Mouse (Mus musculus): ENCODE results near the gene Ankrd22. TPM values are rescaled to one million over a fixed set of nuclear protein-coding genes. Genes with fewer than 3 reads are reported as not detected.

The Ankrd22 gene
- polyA plus RNA-seq, 1 experiment = not detected

DNA sequence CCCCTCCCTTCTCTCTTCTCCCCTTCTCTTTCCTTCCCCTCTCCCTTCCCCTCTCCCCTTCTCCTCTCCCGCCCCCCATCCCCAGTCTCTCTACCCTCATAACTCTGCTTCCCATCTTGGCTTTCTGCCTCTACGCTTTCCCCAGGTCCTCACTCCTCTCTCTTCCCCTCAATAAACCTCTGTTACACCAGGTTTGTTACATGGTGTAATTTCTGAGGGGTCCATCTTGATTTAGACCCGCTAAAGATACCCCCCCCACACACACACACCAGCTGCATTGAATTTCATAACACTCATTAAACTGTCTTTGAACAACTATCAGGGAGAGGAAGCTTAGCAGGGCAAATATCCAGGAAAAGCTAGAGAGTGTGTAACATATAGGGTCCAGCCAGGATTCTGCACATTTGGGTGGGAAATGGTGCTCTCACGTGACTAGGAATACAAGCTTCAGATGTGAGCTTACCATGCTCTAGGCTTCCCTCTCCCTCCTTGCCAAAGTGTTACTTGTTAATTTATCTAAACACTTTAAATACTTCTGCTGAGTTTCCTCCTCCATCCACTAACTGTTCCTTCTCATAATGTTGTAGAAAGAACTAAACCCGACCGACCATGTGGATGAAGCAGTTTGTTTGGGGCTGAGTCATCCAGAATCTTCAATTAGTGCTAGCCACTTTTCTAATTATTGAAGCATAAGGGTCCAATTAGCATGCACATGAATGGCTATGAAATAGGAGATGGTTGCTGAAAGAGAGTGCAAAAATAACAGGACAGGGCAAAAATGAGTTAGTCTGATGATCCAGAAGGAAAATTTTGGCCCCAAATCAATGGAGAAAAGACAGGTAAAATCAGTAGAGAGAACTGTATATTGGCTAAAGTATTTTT lies 12.3 kb downstream of the Ankrd22 start:
- Histone ChIP-seq H3K9me3 (no peaks in the 10 kb centered on the region), H3K27me3 (replicated peaks) (no peaks in the 10 kb centered on the region), H3K4me1 (no peaks in the 10 kb centered on the region), H3K36me3 (replicated peaks; ENCODE audit: low read length) (no peaks in the 10 kb centered on the region), H3K4me3 (replicated peaks) (no peak overlapping the region)
- no peak for TF ChIP-seq GATA1 (IDR thresholded peaks at IDR 0.05; ENCODE audit: borderline replicate concordance, low read length)
- TF ChIP-seq FLI1 (IDR thresholded peaks at IDR 0.05; ENCODE audit: low read length) = no peak

- Histone ChIP-seq H3K4me1 (no peaks in the 10 kb centered on the region), H3K9me3 (no peaks in the 10 kb centered on the region), H3K4me3 (replicated peaks) (no peak overlapping the region), H3K27me3 (replicated peaks) (no peaks in the 10 kb centered on the region), H3K36me3 (replicated peaks; ENCODE audit: low read length) (no peaks in the 10 kb centered on the region)
- no peak for TF ChIP-seq FLI1 (IDR thresholded peaks at IDR 0.05; ENCODE audit: low read length)
- TF ChIP-seq GATA1 (IDR thresholded peaks at IDR 0.05; ENCODE audit: borderline replicate concordance, low read length) = no peak
Measured at GRCm38 (mm10) chr19:34151909-34152308, 13.9 kb downstream of the Ankrd22 start.

- H3K4me3 ChIP-seq (replicated peaks) = no peak overlapping the region
- TF ChIP-seq GATA1 (IDR thresholded peaks at IDR 0.05; ENCODE audit: borderline replicate concordance, low read length) = no peak
- no peak for TF ChIP-seq FLI1 (IDR thresholded peaks at IDR 0.05; ENCODE audit: low read length)
- no peaks in the 10 kb centered on the region for H3K4me1 ChIP-seq
- no peaks in the 10 kb centered on the region for H3K9me3 ChIP-seq
- H3K27me3 ChIP-seq (replicated peaks) = no peaks in the 10 kb centered on the region
- no peaks in the 10 kb centered on the region for H3K36me3 ChIP-seq (replicated peaks; ENCODE audit: low read length)
Measured at GRCm38 (mm10) chr19:34148421-34148820, 17.4 kb downstream of the Ankrd22 start.

DNA sequence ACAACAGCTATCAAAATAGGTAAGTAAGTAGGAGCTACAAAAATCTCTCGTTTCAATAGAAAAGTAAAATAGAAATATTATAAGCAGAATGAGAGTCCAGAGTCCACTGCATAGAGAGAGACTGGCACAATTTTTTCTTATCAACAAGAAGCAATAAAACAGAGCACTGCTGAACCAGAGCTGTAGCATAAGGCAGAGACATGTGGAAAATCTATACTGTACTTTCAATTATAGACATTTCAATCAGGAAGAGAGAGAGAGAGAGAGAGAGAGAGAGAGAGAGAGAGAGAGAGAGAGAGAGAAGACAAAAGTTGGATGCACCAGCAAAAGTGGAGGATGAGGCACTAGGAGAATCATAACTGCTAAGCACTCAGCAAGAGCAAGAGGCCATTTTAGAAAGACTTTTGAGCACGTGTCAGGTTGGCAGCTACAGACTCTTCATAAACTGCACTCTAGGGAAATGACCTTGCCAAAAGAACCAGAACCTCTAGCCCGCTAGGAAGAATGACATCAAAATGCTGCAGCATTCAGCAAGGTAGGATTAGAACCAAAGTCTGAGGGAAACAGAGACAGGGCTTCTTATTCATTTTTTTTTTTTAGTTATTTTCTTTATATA lies 26.3 kb downstream of the Ankrd22 start:
- Histone ChIP-seq H3K27me3 (replicated peaks) (no peaks in the 10 kb centered on the region), H3K4me3 (replicated peaks) (no peak overlapping the region), H3K36me3 (replicated peaks; ENCODE audit: low read length) (no peaks in the 10 kb centered on the region), H3K9me3 (no peaks in the 10 kb centered on the region), H3K4me1 (no peaks in the 10 kb centered on the region)
- no peak for TF ChIP-seq FLI1 (IDR thresholded peaks at IDR 0.05; ENCODE audit: low read length)
- no peak for TF ChIP-seq GATA1 (IDR thresholded peaks at IDR 0.05; ENCODE audit: borderline replicate concordance, low read length)

DNA sequence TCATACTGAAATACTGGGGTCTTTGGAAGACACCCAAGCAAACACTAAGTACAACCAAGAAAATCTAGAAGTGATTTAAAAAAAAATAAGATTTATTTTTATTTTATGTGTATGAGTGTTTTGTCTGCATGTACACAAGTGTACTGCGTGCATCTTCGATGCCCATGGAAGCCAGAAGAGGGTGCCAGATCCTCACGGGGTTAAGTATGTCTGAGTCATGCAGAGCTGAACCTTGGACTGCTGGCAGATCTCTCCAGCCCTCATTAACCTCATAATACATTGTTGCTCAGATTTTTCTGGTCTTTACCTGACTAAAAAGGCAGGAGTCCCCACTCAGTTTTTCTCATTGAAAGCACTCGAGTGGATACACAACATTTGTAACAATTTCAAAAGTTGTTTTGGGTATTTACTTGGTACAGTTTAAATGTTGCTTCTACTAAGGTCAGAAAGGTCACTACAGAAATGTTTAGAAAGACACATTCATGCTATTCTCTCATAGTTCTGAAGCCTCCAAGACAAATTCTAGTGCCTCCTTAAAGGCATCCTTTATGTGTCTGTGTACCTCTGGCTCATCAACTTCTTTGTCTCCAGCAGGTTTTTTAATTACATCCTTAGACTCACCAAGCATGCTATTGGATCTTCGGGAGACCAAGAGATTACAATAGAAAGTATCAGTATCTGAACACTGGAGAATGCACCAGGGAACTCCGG lies 27.0 kb downstream of the Ankrd22 start:
- H3K4me3 ChIP-seq (replicated peaks) = no peak overlapping the region
- H3K4me1 ChIP-seq = no peaks in the 10 kb centered on the region
- H3K27me3 ChIP-seq (replicated peaks) = no peaks in the 10 kb centered on the region
- H3K36me3 ChIP-seq (replicated peaks; ENCODE audit: low read length) = no peaks in the 10 kb centered on the region
- no peaks in the 10 kb centered on the region for H3K9me3 ChIP-seq
- TF ChIP-seq FLI1 (IDR thresholded peaks at IDR 0.05; ENCODE audit: low read length) (no peak), GATA1 (IDR thresholded peaks at IDR 0.05; ENCODE audit: borderline replicate concordance, low read length) (no peak)

GRCm38 (mm10) chr19:34120107-34120731 lies 45.6 kb downstream of the Ankrd22 start:
- Histone ChIP-seq H3K27me3 (replicated peaks) (no peaks in the 10 kb centered on the region), H3K36me3 (replicated peaks; ENCODE audit: low read length) (no peaks in the 10 kb centered on the region), H3K4me3 (replicated peaks) (no peak overlapping the region), H3K9me3 (no peaks in the 10 kb centered on the region), H3K4me1 (peaks cover 7% of the 10 kb centered on the region; the same call in 1 of the 2 replicates)
- TF ChIP-seq GATA1 (IDR thresholded peaks at IDR 0.05; ENCODE audit: borderline replicate concordance, low read length) = no peak
- no peak for TF ChIP-seq FLI1 (IDR thresholded peaks at IDR 0.05; ENCODE audit: low read length)

GRCm38 (mm10) chr19:34119653-34120052 lies 46.2 kb downstream of the Ankrd22 start:
- Histone ChIP-seq H3K36me3 (replicated peaks; ENCODE audit: low read length) (no peaks in the 10 kb centered on the region), H3K4me3 (replicated peaks) (no peak overlapping the region), H3K9me3 (no peaks in the 10 kb centered on the region), H3K4me1 (peaks cover 7% of the 10 kb centered on the region; the same call in 1 of the 2 replicates), H3K27me3 (replicated peaks) (no peaks in the 10 kb centered on the region)
- TF ChIP-seq FLI1 (IDR thresholded peaks at IDR 0.05; ENCODE audit: low read length) = no peak

GRCm38 (mm10) chr19:34119102-34119501 lies 46.8 kb downstream of the Ankrd22 start:
- H3K4me3 ChIP-seq (replicated peaks) = no peak overlapping the region
- no peaks in the 10 kb centered on the region for H3K36me3 ChIP-seq (replicated peaks; ENCODE audit: low read length)
- no peaks in the 10 kb centered on the region for H3K9me3 ChIP-seq
- no peaks in the 10 kb centered on the region for H3K27me3 ChIP-seq (replicated peaks)
- H3K4me1 ChIP-seq = peaks cover 7% of the 10 kb centered on the region; the same call in 1 of the 2 replicates
- no peak for TF ChIP-seq FLI1 (IDR thresholded peaks at IDR 0.05; ENCODE audit: low read length)
- no peak for TF ChIP-seq GATA1 (IDR thresholded peaks at IDR 0.05; ENCODE audit: borderline replicate concordance, low read length)

DNA sequence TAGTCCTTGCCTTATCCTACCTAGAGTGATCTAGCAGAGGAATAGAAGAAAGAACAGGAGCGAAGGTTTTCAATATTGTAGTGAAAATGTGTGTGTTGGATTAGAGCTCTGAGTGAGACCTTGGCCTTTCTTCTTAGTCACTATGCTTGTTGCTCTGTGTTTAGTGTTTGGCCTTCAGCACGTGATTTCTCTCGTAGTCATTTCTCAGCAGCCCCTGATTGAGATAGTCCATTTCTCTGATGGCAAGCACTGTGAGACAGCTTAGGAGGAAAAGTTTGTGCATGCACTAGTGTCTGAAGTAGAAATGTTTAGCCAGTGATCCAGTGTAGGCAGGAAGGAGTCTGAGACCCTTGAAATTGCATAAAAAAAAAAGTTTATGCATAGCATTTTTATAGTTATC lies 61.0 kb downstream of the Ankrd22 start:
- no peak for TF ChIP-seq FLI1 (IDR thresholded peaks at IDR 0.05; ENCODE audit: low read length)
- no peak for TF ChIP-seq GATA1 (IDR thresholded peaks at IDR 0.05; ENCODE audit: borderline replicate concordance, low read length)
- H3K4me3 ChIP-seq (replicated peaks) = no peak overlapping the region
- H3K4me1 ChIP-seq = no peaks in the 10 kb centered on the region
- H3K9me3 ChIP-seq = no peaks in the 10 kb centered on the region
- H3K27me3 ChIP-seq (replicated peaks) = no peaks in the 10 kb centered on the region
- no peaks in the 10 kb centered on the region for H3K36me3 ChIP-seq (replicated peaks; ENCODE audit: low read length)

Measured in megakaryocyte, embryonic 14.5 days (primary cell).